Mouse (Mus musculus) limb, embryonic 13.5 days (tissue): ENCODE measurements around the gene 4930502E18Rik. TPM values are rescaled to one million over a fixed set of nuclear protein-coding genes. Genes with fewer than 3 reads are reported as not detected.

ENCODE experiments used
- ATAC-seq: fragments of 200-750 bp; cut with Nextera tagmentation; 2 replicates; pipeline ENCODE4 v1.8.0; 2017; ENCODE audit warnings: low read depth, moderate number of reproducible peaks, moderate TSS enrichment; ENCODE audit not compliant: low FRiP score
- H3K27ac ChIP-seq: fragments of 300-500 bp; sonication (generic); 2 replicates; pipeline ENCODE4 v1.5.1; 2015; ENCODE audit warnings: inconsistent platforms, mild to moderate bottlenecking, moderate library complexity
- H3K27me3 ChIP-seq: fragments of 300-500 bp; sonication (generic); 2 replicates; pipeline ENCODE4 v1.6.1; 2015; ENCODE audit warnings: mild to moderate bottlenecking, inconsistent platforms
- H3K36me3 ChIP-seq: fragments of 300-500 bp; sonication (generic); 2 replicates; pipeline ENCODE4 v1.6.1; 2015; ENCODE audit warnings: inconsistent platforms, mild to moderate bottlenecking, moderate library complexity
- H3K4me1 ChIP-seq: fragments of 300-500 bp; sonication (generic); 2 replicates; pipeline ENCODE4 v1.6.1; 2015; ENCODE audit warnings: inconsistent platforms
- H3K4me2 ChIP-seq: fragments of 300-500 bp; sonication (generic); replicated peaks from 2 replicates; pipeline ENCODE4 v1.6.1; 2015; ENCODE audit warnings: inconsistent platforms, mild to moderate bottlenecking, moderate library complexity
- H3K4me3 ChIP-seq: fragments of 300-500 bp; sonication (generic); 2 replicates; pipeline ENCODE4 v1.5.1; 2015; ENCODE audit warnings: moderate library complexity, mild to moderate bottlenecking, inconsistent platforms
- H3K9ac ChIP-seq: fragments of 300-500 bp; sonication (generic); 2 replicates; pipeline ENCODE4 v1.6.1; 2015; ENCODE audit warnings: mild to moderate bottlenecking, inconsistent platforms
- H3K9me3 ChIP-seq: fragments of 300-500 bp; sonication (generic); 2 replicates; pipeline ENCODE4 v1.6.1; 2016; ENCODE audit warnings: inconsistent platforms
- WGBS: fragments of 180-500 bp; shearing (Covaris S2); methylation state at CpG from one replicate; pipeline ENCODE4 v1.1.7; 2015; 5-methylcytosine and 5-hydroxymethylcytosine counted together
- polyA plus RNA-seq: library from polyadenylated mRNA; unstranded; fragments of >200 nt; fragmentation: Nextera tagmentation; extraction: Ambion mirVana; gene quantifications from 2 replicates; pipeline ENCODE4 v1.2.1, GENCODE M21; 2015

4930502E18Rik gene
- polyA plus RNA-seq, 1 experiment from 2014 or later: 0.62 TPM

DNA sequence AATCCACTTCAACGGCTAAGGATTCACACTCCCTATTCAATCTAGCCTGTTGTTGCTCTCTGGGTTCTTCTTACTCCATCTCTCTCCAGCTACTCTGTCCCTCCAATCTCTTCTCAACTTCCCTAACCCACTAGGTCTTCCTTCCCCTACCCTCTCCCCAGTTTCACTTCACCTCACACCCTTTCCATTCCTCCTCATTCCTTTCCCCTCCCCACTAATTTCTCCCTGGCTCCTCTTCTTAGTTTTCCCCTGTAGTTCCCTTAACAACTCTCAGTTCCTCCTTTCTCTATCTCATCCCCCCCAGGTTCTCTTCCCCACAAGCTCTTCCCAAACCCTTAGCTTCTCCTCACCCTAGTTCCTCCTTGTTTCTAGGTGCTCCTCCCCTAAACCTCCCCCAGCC lies 28.2 kb downstream of the 4930502E18Rik start:
- Histone ChIP-seq H3K27me3 (no peaks in the 10 kb centered on the region), H3K4me3 (no peak overlapping the region), H3K4me1 (no peaks in the 10 kb centered on the region), H3K4me2 (no peak overlapping the region), H3K27ac (no peak overlapping the region), H3K36me3 (no peaks in the 10 kb centered on the region), H3K9ac (no peak overlapping the region), H3K9me3 (peaks cover 7% of the 10 kb centered on the region)
- no peak for ATAC-seq
- WGBS: 78% methylated on average over 1 of the region's 1 CpGs

DNA sequence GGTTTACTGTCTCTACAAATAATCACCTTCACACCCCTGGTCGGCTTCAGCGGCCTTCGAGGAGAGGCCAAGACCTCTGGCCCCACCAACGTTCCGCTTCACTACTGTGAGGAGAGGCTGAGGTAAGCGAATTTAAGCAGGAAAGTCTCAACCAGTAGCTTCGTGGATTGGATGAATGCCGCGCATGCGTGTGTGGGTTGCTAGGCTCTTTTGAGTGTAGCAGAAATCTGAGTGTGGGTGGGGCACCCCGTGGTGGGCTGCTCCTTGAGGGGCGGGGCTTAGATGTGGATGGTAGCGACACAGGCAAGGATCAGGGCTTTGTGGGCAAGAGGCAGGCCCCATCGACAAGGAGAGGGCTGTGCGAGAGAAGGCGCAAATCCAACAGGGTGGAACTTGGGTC lies 33.1 kb downstream of the 4930502E18Rik start, which contains the start of gene 1700013H16Rik:
Gene 1700013H16Rik, minus strand, starts transcription at position 96 of the 400 bp plus-strand sequence.
- Histone ChIP-seq H3K9ac (no peak within 1 kb of the TSS), H3K4me3 (no peak within 1 kb of the TSS), H3K4me1 (no peaks in the 10 kb centered on the region), H3K9me3 (peaks cover 8% of the 10 kb centered on the region), H3K36me3 (no peaks in the 10 kb centered on the region), H3K27me3 (no peaks in the 10 kb centered on the region), H3K4me2 (no peak within 1 kb of the TSS), H3K27ac (no peak within 1 kb of the TSS)
- no peak for ATAC-seq
- WGBS: 92% methylated on average over 16 of the region's 16 CpGs

DNA sequence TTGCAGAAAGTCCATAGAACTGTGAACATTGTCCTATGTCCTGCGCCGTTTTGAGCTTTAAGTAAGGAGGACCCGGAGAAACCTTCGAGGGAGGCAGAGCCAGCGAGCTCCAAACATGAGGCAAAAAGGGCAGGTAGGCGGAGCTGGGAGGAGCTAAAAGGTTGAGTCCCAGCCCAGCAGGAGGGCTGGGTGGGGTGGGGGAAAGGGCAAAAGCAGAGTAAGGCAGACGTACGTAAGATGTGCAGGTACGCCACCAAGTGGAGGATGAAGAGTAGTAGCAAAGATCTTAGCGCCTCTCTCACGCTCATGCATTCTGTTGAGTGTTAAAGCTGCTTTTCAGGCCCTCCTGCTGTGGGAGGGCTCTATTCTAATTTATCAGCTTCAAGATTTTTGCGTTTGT lies 51.6 kb downstream of the 4930502E18Rik start, which contains the start of gene Zfp36l3:
Gene Zfp36l3, minus strand, starts transcription at position 119 of the 400 bp plus-strand sequence.
- H3K4me1 ChIP-seq: no peaks in the 10 kb centered on the region
- no peak within 1 kb of the TSS for H3K9ac ChIP-seq
- H3K4me2 ChIP-seq: no peak within 1 kb of the TSS
- no peaks in the 10 kb centered on the region for H3K27me3 ChIP-seq
- no peak within 1 kb of the TSS for H3K4me3 ChIP-seq
- no peak for ATAC-seq
- no peak within 1 kb of the TSS for H3K27ac ChIP-seq
- no peaks in the 10 kb centered on the region for H3K9me3 ChIP-seq
- no peaks in the 10 kb centered on the region for H3K36me3 ChIP-seq
- 89% methylated on average over 12 of the region's 12 CpGs for WGBS

Other genes with a start within 250 kb of the 4930502E18Rik start
- 52.9 and 56.7 TPM in 2 replicates for gene Rtl8c, start 116.8 kb upstream of the 4930502E18Rik start, polyA plus RNA-seq
- gene Gm14597, start 115.8 kb upstream of the 4930502E18Rik start, polyA plus RNA-seq: not detected in 2 replicates
- 63.1 and 68.3 TPM in 2 replicates for gene Rtl8a, start 81.1 kb upstream of the 4930502E18Rik start, polyA plus RNA-seq
- 59.8 and 62.5 TPM in 2 replicates for gene Rtl8b, start 54.4 kb upstream of the 4930502E18Rik start, polyA plus RNA-seq
- not detected in 2 replicates for gene 1700013H16Rik, start 33.0 kb downstream of the 4930502E18Rik start, polyA plus RNA-seq
- gene Zfp36l3, start 51.6 kb downstream of the 4930502E18Rik start, polyA plus RNA-seq: not detected in 2 replicates
- 0.74 and 1.1 TPM in 2 replicates for gene Xlr, start 72.9 kb downstream of the 4930502E18Rik start, polyA plus RNA-seq